Mouse (Mus musculus) liver, postnatal 0 days (tissue): Measurements from ENCODE around the gene Washc4.
"Not testable (repeated sequence)": the region's sequence is repeated elsewhere in the genome, so short reads cannot be mapped to it uniquely, and the experiment has no call there.

Source experiments
- CTCF ChIP-seq: sonication (generic); IDR thresholded peaks from 2 replicates; pipeline ENCODE4 v1.5.1; 2016; ENCODE audit warnings: antibody characterized with exemption, low read depth
- EP300 ChIP-seq: IDR thresholded peaks from 2 replicates; pipeline ENCODE4 v1.6.1; 2016; ENCODE audit warnings: antibody characterized with exemption, low read depth, mild to moderate bottlenecking

DNA sequence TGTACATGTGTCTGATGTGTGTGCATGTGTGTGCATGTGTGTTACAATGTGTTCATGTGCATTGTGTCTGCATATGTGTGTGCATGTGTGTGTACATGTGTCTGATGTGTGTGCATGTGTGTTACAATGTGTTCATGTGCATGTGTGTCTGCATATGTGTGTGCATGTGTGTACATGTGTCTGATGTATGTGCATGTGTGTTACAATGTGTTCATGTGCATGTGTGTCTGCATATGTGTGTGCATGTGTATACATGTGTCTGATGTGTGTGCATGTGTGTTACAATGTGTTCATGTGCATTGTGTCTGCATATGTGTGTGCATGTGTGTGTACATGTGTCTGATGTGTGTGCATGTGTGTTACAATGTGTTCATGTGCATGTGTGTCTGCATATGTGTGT, 19.3 kb upstream of the Washc4 start:
- not testable (repeated sequence) for TF ChIP-seq CTCF, EP300
